Mouse (Mus musculus) embryo, embryonic 11 days (tissue): ENCODE measurements around the gene Hdac2.

Experiments used
- DNase-seq: peaks from one replicate; pipeline ENCODE4 v3.0.0-alpha.2; 2015

Hdac2 gene

DNA sequence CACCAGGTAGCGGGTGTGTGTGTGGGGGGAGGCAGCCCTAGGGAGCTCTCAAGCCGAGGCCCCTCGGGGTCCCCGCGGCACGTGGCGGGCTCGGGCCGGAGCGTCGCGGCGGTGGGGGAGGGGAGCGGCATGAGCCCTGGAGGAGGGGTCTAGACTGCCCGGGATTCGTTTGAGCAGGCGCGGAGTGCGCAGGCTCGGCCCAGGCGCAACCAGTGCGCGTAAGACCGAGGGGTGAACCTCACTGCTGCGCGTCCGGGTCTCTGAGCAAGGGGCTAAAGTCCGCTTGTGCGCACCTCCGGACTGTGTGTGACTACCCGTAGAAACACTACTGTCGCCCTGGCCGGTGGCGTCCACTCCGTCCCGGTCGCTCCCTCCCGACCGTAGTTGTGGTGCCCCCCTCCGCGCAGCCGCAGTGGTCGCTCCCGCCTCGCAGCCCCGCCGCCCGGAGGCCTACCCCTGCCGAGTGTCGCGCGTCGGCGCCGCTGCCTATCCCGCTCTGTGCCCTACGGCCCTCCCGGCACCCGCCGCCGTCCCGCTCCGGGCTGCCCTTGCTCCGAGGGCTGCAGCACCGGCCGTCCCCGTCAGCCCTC, at the start of gene Hdac2:
Gene Hdac2 (plus strand): TSS at position 459 of the 590 bp plus-strand sequence.
- peak; percentile 94 for DNase-seq

DNA sequence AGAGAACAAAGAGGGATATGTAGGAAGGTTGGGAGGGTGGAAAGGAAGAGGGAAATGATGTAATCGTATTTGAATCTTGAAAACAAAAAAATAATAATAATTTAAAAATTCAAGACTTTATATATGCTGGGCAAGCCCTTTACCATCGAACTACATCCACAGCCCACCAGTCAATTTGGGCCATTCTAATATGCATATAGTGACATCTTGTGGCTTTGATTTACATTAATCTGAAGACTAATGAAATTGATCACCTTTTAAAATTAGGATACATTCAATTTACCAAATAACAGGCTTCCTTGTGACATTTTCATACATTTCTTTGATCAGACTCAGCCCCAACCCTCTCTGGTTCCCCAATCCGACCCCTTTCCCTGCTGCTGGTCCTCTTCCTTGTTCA, 46.1 kb upstream of the Hdac2 start:
- no peak for DNase-seq

DNA sequence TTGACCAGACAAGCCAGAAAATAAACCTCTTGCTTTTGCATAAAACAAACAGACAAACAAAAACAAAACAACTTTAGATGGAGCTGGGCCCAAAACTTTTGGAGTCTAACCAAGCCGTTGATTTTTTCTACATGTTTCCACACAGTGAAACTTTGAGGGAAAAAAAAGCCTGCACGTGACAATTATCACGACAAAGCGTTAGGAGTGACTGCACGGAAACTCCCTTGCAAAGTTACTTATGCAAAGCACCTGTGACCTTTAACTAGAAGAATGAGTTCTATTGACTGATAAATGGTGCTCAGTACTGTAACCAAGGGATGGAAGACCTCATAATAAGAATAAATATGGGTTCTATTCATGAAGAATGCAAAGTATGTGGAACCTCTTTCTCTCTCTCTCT, 38.5 kb upstream of the Hdac2 start:
- DNase-seq = no peak

DNA sequence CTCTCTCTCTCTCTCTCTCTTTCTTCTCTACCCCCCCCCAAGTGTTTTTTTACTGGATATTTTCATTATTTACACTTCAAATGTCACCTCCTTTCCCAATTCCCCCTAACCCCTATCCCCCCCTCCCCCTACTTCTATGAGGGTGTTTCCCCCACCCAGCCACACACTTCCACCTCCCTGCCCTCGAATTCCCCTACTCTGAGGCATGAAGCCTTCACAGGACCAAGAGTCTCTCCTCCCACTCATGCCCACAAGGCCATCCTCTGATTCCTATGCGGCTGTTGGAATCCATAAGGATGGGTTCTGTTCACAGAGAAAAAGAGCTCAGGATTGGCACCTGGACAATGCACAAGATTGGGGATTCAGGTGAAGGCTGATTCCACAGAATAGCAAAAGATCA, 38.1 kb upstream of the Hdac2 start:
- DNase-seq = no peak

DNA sequence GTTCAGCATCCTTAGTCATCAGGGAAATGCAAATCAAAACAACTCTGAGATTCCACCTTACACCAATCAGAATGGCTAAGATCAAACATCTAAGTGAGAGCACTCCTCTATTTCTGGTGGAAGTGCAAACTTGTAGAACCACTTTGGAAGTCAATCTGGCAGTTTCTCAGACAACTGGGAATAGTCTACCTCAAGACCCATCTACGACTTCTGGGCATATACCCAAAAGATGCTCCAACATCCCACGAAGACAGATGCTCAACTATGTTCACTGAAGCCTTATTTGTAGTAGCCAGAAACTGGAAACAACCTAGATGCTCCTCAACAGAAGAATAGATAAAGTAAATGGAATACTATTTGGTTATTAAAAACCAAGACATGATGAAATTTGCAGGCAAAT, 22.6 kb upstream of the Hdac2 start:
- no peak for DNase-seq

DNA sequence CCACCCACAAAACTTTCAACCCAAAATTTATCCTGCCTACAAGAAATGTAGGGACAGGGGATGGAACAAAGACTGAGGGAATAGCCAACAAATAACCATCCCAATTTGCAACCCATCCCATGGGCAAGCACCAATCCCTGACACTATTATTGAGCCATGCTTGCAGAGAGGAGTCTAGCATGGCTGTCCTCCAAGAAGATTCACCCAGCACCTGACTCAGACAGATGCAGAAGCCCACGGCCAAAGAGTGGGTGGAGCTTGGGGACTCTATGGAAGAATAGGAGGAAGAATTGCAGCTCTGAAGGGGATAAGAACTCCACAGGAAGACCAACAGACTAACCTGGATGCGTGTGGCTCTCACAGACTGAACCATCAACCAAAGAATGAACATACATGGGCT, 21.7 kb upstream of the Hdac2 start:
- DNase-seq = no peak

DNA sequence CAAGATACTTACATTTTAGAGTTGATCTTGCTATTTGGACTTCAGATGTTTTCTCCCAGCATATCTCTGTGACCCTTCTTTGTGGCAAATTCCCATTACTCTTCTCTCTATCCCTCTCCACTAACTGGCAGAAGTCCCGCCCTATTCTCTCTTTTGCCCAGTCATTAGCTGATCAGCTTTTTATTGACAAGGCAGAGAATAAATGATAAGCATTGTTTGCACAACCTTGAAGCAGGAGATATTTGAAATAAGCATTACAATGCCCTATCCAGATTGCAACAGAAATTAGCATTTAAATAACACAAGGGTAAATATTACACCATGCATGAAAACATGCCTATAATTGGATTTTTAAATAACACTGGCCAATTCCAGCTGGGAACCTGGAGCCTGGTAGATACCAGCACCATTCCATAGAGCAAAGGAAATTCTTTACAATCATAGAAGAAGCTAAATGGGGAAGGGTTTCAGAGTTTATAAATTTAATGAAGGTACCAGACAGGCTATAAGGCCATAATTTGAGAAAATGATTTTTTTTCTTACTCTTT, 14.7 kb upstream of the Hdac2 start:
- no peak for DNase-seq

DNA sequence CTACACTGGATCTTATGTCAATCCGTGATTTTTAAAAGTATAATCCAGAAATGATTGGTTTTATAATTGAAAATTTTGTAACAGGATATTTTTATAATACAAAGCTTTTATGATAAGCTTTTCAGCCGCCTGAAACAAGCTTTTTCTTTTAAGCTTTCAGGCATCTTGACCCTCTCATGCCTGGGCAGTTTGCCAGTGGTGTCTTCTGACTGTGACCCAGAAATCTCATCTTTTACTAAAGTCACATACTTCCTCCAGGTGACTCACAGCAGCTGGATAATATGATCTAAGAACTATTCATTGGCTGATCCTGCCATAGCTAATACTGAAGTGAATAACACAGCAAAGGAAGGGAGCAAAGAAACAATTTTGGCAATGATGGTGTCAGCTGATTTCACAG, 9.9 kb upstream of the Hdac2 start:
- no peak for DNase-seq

DNA sequence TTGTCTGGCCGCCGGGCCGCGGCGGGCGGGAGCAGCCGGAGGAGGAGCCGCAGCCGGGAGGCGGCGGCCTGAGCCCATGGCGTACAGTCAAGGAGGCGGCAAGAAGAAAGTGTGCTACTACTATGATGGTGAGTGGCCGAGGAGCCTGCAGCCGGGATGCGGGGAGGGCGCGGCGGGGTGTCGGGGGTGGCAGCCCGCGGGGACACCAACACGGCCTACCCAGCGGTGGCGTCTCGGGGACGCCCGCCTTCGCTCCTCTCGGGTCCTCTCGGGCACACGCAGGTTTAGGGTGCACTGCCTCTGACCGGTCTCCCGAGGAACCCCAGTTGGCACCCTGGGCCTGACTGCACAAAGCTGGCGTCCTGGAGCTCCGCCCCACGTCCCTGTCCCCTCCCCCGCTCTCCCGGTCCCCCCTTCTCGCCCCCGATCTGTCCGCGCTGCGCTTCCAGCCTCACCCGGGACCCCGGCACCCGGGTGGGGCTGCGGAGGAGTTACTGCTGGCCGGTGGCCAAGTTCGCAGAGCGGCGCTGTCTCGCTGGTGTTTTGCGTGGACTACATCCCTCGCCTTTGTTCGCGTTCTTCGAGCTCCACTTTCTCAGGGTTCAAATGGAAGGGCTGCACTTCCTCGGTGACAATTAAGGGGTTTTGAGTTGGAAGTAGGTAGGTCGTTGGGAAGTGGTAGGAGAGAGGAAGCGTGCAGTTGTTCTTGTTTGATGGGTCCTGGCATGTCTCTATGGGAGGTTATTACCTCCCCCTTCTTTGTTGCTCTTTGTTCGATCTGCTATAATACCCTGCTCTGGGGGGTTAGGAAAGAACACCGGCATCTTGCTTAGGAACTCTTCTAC, 554 bp downstream of the Hdac2 start:
- DNase-seq = peak; percentile 69

DNA sequence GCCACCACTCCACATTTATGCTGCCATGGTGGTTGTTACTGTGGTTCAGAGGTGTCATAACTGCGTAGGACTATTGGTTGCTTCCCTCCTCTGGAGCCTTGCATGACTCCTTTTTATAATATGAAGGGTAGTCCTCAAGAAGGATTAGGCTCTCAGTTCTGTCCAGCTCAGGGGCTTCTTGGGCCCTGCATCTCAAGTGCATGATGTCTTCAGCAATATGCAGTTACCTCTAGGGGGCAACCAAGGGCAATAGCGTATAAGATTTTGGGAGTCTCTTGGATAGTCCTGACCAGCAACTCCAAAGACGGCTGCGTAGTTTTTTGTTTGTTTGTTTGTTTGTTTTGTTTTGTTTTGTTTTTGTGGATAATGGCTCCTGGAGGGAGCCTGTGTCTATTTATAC, 7.5 kb downstream of the Hdac2 start:
- no peak for DNase-seq

DNA sequence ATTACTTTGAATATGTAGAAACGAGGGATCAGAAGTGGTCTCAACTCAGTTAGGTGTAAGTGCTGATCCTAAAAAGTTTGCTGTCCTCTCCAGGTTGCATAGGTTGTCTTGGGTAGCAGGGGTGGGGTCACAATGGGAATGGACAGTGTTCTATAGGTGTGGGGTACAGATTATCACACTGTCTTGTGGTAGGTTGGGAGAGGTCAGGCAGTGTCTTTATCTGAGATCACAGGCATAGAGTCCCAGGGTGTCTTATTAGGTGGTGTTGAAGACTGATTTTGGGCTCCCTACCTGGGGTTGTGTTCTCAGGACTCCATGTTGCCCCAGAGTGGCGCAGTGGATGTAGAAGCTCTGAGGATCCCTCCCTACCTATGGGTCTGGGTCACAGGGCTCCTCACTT, 17.8 kb downstream of the Hdac2 start:
- DNase-seq = no peak

DNA sequence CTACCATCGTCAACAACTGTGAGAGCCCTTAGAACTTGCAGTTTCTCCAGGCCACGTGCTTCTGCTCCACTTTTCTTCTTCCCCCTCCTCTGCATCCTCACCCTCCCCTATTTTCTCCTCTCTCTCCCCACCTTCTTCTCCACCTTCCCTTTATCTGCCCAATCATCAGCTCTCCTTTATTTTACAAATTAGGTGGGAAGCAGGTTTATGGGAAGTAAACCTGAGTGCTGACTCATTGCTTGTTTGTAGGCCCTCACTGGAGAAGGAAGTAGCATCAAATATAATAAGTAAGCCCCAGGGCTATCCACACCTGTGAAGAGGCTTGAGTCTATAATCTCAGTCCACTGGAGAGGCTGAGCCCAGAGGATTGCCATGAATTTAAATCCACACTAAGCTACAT, 26.5 kb downstream of the Hdac2 start:
- no peak for DNase-seq

DNA sequence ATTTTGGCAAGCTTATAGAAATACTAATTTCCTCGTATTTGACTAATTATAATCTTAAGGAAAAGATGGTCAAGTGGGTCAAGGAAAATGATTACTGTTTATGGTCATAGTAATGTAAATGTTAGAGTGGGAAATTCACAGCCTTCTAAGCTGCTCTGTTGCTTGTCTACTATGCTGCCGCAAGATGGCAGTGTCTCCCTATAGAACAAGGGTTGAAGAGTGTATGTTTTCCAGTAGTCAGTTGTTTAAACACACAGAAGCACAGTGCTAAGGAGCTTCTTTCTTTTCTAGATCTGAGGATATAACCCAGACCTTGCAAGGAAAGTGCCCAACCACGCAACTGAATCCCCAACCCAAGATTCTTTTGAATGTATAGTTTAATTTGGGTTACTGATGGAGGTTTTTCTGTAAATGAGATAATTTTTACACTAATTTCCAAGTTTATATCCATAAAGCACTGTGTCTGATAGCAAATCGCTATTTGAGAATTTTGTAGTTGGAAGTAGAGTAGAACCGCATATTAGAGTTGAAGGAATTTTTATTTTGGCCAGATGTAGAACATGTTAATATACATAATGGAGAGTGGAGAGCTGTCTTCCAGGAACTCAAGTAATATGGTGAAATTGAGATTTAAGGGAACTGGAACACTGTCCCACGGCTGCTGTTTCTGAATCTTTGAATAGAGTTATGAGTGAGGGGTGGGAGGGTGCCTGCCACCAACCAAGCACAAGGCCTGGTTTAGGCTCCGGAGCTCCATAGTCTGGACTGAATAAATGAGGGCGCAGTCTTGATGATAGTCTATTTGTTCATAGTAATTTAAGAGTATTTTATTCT, 40.1 kb downstream of the Hdac2 start:
- peak; percentile 80 for DNase-seq

DNA sequence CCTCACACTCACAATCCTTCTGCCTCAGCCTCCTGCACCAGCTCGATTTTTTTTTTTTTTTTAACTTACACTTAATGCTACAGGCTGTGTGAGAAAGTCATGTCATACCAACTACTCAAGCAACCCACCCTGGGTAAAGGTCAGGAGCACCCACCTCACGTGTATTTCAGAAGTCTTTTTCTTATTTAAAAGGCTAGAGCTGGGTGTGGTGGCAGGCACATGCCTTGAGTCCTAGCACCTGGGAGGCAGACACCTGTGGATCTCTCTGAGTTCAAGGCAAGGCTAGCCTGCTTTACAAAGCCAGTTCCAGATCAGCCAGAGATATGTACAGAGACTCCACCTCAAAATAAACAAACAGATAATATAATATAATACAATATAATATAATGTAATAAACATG, 41.4 kb downstream of the Hdac2 start:
- no peak for DNase-seq

DNA sequence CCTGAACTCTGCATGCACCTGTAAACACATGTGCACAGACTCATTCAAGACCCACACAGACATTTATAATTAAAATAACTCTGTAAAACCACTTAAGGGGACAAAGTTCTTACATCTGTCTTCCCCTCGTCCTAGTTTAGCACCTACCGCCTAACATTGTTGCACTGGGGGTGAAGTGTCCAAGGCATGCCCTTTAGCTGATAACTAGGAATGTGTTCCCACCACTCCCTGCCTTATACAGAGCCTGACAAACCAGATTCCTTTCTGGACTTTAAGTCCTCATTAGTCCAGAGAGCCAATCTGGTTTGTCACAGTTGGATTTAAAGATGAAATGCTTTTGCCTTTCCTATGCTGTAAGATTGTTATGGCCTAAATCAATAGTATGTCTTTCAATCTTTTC, 41.9 kb downstream of the Hdac2 start:
- no peak for DNase-seq

DNA sequence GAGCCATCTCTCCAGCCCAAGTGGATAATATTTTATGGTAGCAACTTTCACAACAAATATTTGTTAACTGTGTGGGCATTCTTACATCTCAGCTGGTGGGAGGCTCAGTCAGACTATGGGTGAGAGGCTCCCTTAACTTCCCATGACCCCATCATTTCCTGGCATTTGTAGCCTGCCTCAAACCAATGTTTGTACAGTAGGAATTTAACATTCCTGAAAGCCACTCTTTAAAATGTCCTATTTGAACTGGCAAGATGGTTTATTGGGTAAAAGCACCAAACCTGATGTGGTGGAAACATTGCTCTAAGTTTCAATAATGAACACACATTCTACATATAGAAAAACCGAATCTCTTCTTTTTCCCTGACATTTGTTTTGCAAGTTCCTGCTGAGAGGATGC, 50.0 kb downstream of the Hdac2 start:
- DNase-seq = no peak

DNA sequence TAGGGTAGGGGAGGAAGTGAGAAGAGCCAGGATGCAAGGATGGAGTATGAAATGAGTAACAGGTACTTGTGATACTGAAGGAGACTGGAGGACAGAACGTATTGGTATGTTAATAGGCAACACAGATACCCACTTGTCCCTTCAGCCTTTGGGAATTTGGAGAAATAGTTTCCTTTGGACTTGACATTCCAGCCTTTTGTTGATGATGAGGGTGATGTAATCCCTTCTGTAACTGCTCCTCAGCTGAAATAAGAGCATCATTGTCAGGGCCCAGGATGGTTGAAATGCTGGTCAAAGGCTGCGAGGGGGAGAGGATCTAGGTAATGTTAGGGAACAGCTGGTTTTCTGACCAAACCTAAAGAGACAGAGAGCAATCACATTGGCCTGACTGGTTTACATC, 54.3 kb downstream of the Hdac2 start:
- no peak for DNase-seq

DNA sequence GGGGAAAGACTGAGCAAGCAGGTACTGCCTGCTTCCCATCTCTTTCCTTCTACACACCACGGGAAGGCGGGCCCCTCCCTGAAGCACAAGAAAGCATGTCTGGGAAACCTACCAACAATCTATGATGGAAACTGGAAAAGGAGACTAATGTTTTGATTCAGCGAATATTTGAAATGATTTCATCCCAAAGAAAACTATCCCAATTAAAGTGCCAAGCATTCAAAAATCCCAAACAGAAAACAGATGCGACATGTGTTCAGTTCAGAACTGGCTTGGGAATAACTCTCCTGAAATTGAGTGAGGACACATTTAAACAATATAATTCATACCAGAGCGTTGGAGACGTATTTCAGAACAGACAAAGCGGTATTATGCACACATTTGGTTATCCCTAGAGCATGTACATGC, 60.8 kb downstream of the Hdac2 start:
- no peak for DNase-seq

DNA sequence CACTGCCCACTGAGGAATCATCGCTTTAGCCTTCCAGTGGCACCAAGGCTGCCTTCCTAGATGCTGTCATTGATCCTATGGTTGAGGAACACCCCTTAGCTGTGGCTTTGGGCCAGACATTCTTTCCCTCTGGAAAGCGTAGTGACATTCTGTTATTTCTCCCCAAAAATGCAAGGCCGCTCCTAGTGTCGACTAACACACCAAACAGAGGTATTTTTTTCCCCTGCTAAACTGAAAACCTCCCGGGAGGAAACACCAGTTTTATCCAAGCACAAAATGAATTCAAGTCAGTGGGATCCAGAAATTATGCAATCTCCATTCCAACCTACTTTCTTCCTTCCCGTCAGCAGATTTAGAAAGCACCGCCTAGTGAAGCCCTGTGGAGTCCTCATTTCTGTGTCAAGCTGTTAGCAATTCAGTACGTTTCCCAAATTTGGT, 73.3 kb downstream of the Hdac2 start:
- DNase-seq = no peak
